Mouse (Mus musculus): ENCODE results near the gene Adh7. TPM values are rescaled to one million over a fixed set of nuclear protein-coding genes. Genes with fewer than 3 reads are reported as not detected.

Adh7 gene
- polyA plus RNA-seq, 1 experiment from 2014 or later, result not detected

GRCm38 (mm10) chr3:138227082-138227481 lies 9.5 kb downstream of the Adh7 start:
- Histone ChIP-seq H3K27me3 (ENCODE audit: control insufficient read depth, insufficient read depth, low read length) (no peaks in the 10 kb centered on the region), H3K9ac (ENCODE audit: low read length) (no peak overlapping the region), H3K4me1 (ENCODE audit: control insufficient read depth, insufficient read depth, low read length) (no peaks in the 10 kb centered on the region), H3K9me3 (ENCODE audit: control insufficient read depth, low read length) (no peaks in the 10 kb centered on the region; the same call in 1 of the 2 replicates), H3K4me2 (ENCODE audit: low read depth, severe bottlenecking) (no peak overlapping the region), H3K4me3 (ENCODE audit: low read depth, low read length) (no peak overlapping the region), H3K27ac (replicated peaks; ENCODE audit: low read depth, low read length) (no peak overlapping the region), H3K36me3 (ENCODE audit: control insufficient read depth, insufficient read depth, low read length) (no peaks in the 10 kb centered on the region)
- ATAC-seq (ENCODE audit: insufficient number of reproducible peaks, low FRiP score, low TSS enrichment, low read depth) (no peak), DNase-seq (ENCODE audit: low spot score) (no peak)
- 92% methylated on average over 2 of the region's 2 CpGs for WGBS

- Histone ChIP-seq H3K27ac (replicated peaks; ENCODE audit: low read depth, low read length) (no peak overlapping the region), H3K4me2 (ENCODE audit: low read depth, severe bottlenecking) (no peak overlapping the region), H3K9ac (ENCODE audit: low read length) (no peak overlapping the region), H3K27me3 (ENCODE audit: control insufficient read depth, insufficient read depth, low read length) (no peaks in the 10 kb centered on the region), H3K4me1 (ENCODE audit: control insufficient read depth, insufficient read depth, low read length) (no peaks in the 10 kb centered on the region), H3K36me3 (ENCODE audit: control insufficient read depth, insufficient read depth, low read length) (no peaks in the 10 kb centered on the region), H3K9me3 (ENCODE audit: control insufficient read depth, low read length) (no peaks in the 10 kb centered on the region; the same call in 1 of the 2 replicates), H3K4me3 (ENCODE audit: low read depth, low read length) (no peak overlapping the region)
- DNase-seq (ENCODE audit: low spot score), result no peak
- WGBS, result 94% methylated on average over 8 of the region's 8 CpGs
- no peak for ATAC-seq (ENCODE audit: insufficient number of reproducible peaks, low FRiP score, low TSS enrichment, low read depth)
Observed at GRCm38 (mm10) chr3:138227782-138228181, 10.2 kb downstream of the Adh7 start.

GRCm38 (mm10) chr3:138229448-138229847 lies 11.9 kb downstream of the Adh7 start:
- 97% methylated on average over 1 of the region's 1 CpGs for WGBS

GRCm38 (mm10) chr3:138230266-138230665 lies 12.7 kb downstream of the Adh7 start:
- Histone ChIP-seq H3K36me3 (ENCODE audit: control insufficient read depth, insufficient read depth, low read length) (no peaks in the 10 kb centered on the region), H3K27ac (replicated peaks; ENCODE audit: low read depth, low read length) (no peak overlapping the region), H3K9ac (ENCODE audit: low read length) (no peak overlapping the region), H3K4me3 (ENCODE audit: low read depth, low read length) (no peak overlapping the region), H3K9me3 (ENCODE audit: control insufficient read depth, low read length) (no peaks in the 10 kb centered on the region; the same call in 1 of the 2 replicates), H3K27me3 (ENCODE audit: control insufficient read depth, insufficient read depth, low read length) (no peaks in the 10 kb centered on the region), H3K4me1 (ENCODE audit: control insufficient read depth, insufficient read depth, low read length) (no peaks in the 10 kb centered on the region), H3K4me2 (ENCODE audit: low read depth, severe bottlenecking) (no peak overlapping the region)
- no peak for DNase-seq (ENCODE audit: low spot score)
- no peak for ATAC-seq (ENCODE audit: insufficient number of reproducible peaks, low FRiP score, low TSS enrichment, low read depth)
- WGBS, result 78% methylated on average over 3 of the region's 3 CpGs

More at GRCm38 (mm10) chr3:138229448-138229847, 11.9 kb downstream of the Adh7 start:
- H3K9ac ChIP-seq (ENCODE audit: low read length), result no peak overlapping the region
- DNase-seq (ENCODE audit: low spot score) (no peak), ATAC-seq (ENCODE audit: insufficient number of reproducible peaks, low FRiP score, low TSS enrichment, low read depth) (no peak)
- H3K9me3 ChIP-seq (ENCODE audit: control insufficient read depth, low read length), result no peaks in the 10 kb centered on the region; the same call in 1 of the 2 replicates
- no peak overlapping the region for H3K27ac ChIP-seq (replicated peaks; ENCODE audit: low read depth, low read length)
- H3K36me3 ChIP-seq (ENCODE audit: control insufficient read depth, insufficient read depth, low read length), result no peaks in the 10 kb centered on the region
- H3K4me1 ChIP-seq (ENCODE audit: control insufficient read depth, insufficient read depth, low read length), result no peaks in the 10 kb centered on the region
- H3K4me3 ChIP-seq (ENCODE audit: low read depth, low read length), result no peak overlapping the region
- H3K4me2 ChIP-seq (ENCODE audit: low read depth, severe bottlenecking), result no peak overlapping the region
- no peaks in the 10 kb centered on the region for H3K27me3 ChIP-seq (ENCODE audit: control insufficient read depth, insufficient read depth, low read length)

GRCm38 (mm10) chr3:138231531-138231930 lies 14.0 kb downstream of the Adh7 start:
- 78% methylated on average over 2 of the region's 2 CpGs for WGBS

GRCm38 (mm10) chr3:138236546-138237163 lies 19.1 kb downstream of the Adh7 start:
- WGBS, result 89% methylated on average over 11 of the region's 11 CpGs
- ATAC-seq (ENCODE audit: insufficient number of reproducible peaks, low FRiP score, low TSS enrichment, low read depth) (no peak), DNase-seq (ENCODE audit: low spot score) (no peak)
- H3K36me3 ChIP-seq (ENCODE audit: control insufficient read depth, insufficient read depth, low read length), result no peaks in the 10 kb centered on the region
- no peak overlapping the region for H3K4me3 ChIP-seq (ENCODE audit: low read depth, low read length)
- no peaks in the 10 kb centered on the region; the same call in 1 of the 2 replicates for H3K4me1 ChIP-seq (ENCODE audit: control insufficient read depth, insufficient read depth, low read length)
- no peaks in the 10 kb centered on the region for H3K9me3 ChIP-seq (ENCODE audit: control insufficient read depth, low read length)
- H3K27ac ChIP-seq (replicated peaks; ENCODE audit: low read depth, low read length), result no peak overlapping the region
- H3K4me2 ChIP-seq (ENCODE audit: low read depth, severe bottlenecking), result no peak overlapping the region
- H3K27me3 ChIP-seq (ENCODE audit: control insufficient read depth, insufficient read depth, low read length), result no peaks in the 10 kb centered on the region
- H3K9ac ChIP-seq (ENCODE audit: low read length), result no peak overlapping the region

More at GRCm38 (mm10) chr3:138231531-138231930, 14.0 kb downstream of the Adh7 start:
- Histone ChIP-seq H3K9ac (ENCODE audit: low read length) (no peak overlapping the region), H3K9me3 (ENCODE audit: control insufficient read depth, low read length) (no peaks in the 10 kb centered on the region; the same call in 1 of the 2 replicates), H3K4me1 (ENCODE audit: control insufficient read depth, insufficient read depth, low read length) (no peaks in the 10 kb centered on the region), H3K4me3 (ENCODE audit: low read depth, low read length) (no peak overlapping the region), H3K27me3 (ENCODE audit: control insufficient read depth, insufficient read depth, low read length) (no peaks in the 10 kb centered on the region), H3K36me3 (ENCODE audit: control insufficient read depth, insufficient read depth, low read length) (no peaks in the 10 kb centered on the region), H3K27ac (replicated peaks; ENCODE audit: low read depth, low read length) (no peak overlapping the region), H3K4me2 (ENCODE audit: low read depth, severe bottlenecking) (no peak overlapping the region)
- DNase-seq (ENCODE audit: low spot score), result no peak
- ATAC-seq (ENCODE audit: insufficient number of reproducible peaks, low FRiP score, low TSS enrichment, low read depth), result no peak

GRCm38 (mm10) chr3:138238046-138238445 lies 20.5 kb downstream of the Adh7 start:
- DNase-seq (ENCODE audit: low spot score), result no peak
- no peak overlapping the region for H3K4me3 ChIP-seq (ENCODE audit: low read depth, low read length)
- H3K9ac ChIP-seq (ENCODE audit: low read length), result no peak overlapping the region
- ATAC-seq (ENCODE audit: insufficient number of reproducible peaks, low FRiP score, low TSS enrichment, low read depth), result no peak
- no peaks in the 10 kb centered on the region for H3K36me3 ChIP-seq (ENCODE audit: control insufficient read depth, insufficient read depth, low read length)
- no peaks in the 10 kb centered on the region for H3K9me3 ChIP-seq (ENCODE audit: control insufficient read depth, low read length)
- no peak overlapping the region for H3K4me2 ChIP-seq (ENCODE audit: low read depth, severe bottlenecking)
- 90% methylated on average over 10 of the region's 10 CpGs for WGBS
- peaks cover 3% of the 10 kb centered on the region; the same call in 1 of the 2 replicates for H3K4me1 ChIP-seq (ENCODE audit: control insufficient read depth, insufficient read depth, low read length)
- no peaks in the 10 kb centered on the region for H3K27me3 ChIP-seq (ENCODE audit: control insufficient read depth, insufficient read depth, low read length)
- no peak overlapping the region for H3K27ac ChIP-seq (replicated peaks; ENCODE audit: low read depth, low read length)

- no peak overlapping the region for H3K27ac ChIP-seq (replicated peaks; ENCODE audit: low read depth, low read length)
- H3K9me3 ChIP-seq (ENCODE audit: control insufficient read depth, low read length), result no peaks in the 10 kb centered on the region
- ATAC-seq (ENCODE audit: insufficient number of reproducible peaks, low FRiP score, low TSS enrichment, low read depth), result no peak
- DNase-seq (ENCODE audit: low spot score), result no peak
- no peak overlapping the region for H3K4me2 ChIP-seq (ENCODE audit: low read depth, severe bottlenecking)
- no peak overlapping the region for H3K4me3 ChIP-seq (ENCODE audit: low read depth, low read length)
- no peaks in the 10 kb centered on the region for H3K27me3 ChIP-seq (ENCODE audit: control insufficient read depth, insufficient read depth, low read length)
- H3K36me3 ChIP-seq (ENCODE audit: control insufficient read depth, insufficient read depth, low read length), result no peaks in the 10 kb centered on the region
- peaks cover 3% of the 10 kb centered on the region; the same call in 1 of the 2 replicates for H3K4me1 ChIP-seq (ENCODE audit: control insufficient read depth, insufficient read depth, low read length)
- 89% methylated on average over 6 of the region's 6 CpGs for WGBS
- H3K9ac ChIP-seq (ENCODE audit: low read length), result no peak overlapping the region
Observed at GRCm38 (mm10) chr3:138239461-138239860, 21.9 kb downstream of the Adh7 start.

Measured in limb, embryonic 11.5 days (tissue).